Mouse (Mus musculus) CH12.LX (cell line): ENCODE data around the gene Tpst2. TPM values are rescaled to one million over a fixed set of nuclear protein-coding genes. Genes with fewer than 3 reads are reported as not detected.

Experiments used
- DNase-seq: peaks from one replicate; pipeline ENCODE4 v3.0.0-alpha.2; 2013; ENCODE audit errors: extremely low read depth
- H3K27ac ChIP-seq: 2 replicates; pipeline ENCODE4 v1.5.1; 2012; ENCODE audit warnings: low read depth, mild to moderate bottlenecking, control low read depth, moderate library complexity; ENCODE audit not compliant: insufficient read depth
- H3K27me3 ChIP-seq: replicated peaks from 2 replicates; pipeline ENCODE3; 2012; ENCODE audit warnings: inconsistent platforms
- H3K36me3 ChIP-seq, 2 experiments: replicated peaks in 1 of 2; 2 replicates each; pipeline versions ENCODE3 to v1.6.1; 2012; ENCODE audit warnings: inconsistent platforms in 1 of 2, low read length in 1 of 2, mild to moderate bottlenecking in 1 of 2, mixed read lengths in 1 of 2, moderate library complexity in 1 of 2; ENCODE audit not compliant: control insufficient read depth in 1 of 2, insufficient read depth in 1 of 2
- H3K4me1 ChIP-seq, 2 experiments: 2 replicates each; pipeline ENCODE4 v1.6.1; 2012; ENCODE audit warnings: inconsistent platforms in 1 of 2, moderate library complexity in 1 of 2; ENCODE audit not compliant: insufficient read depth in 2 of 2, control insufficient read depth in 1 of 2
- H3K4me2 ChIP-seq: 2 replicates; pipeline ENCODE4 v1.6.1; 2012; ENCODE audit warnings: low read depth, mild to moderate bottlenecking, control low read depth; ENCODE audit not compliant: poor library complexity, insufficient read depth, severe bottlenecking
- H3K4me3 ChIP-seq, 3 experiments: fragments of 150-350 bp in 1 of 3; sonication (generic) in 1 of 3; replicated peaks in 1 of 3; 2 replicates each; pipeline versions ENCODE3 to v1.5.1; 2011 to 2012; ENCODE audit warnings: low read depth in 2 of 3, low read length in 2 of 3, mild to moderate bottlenecking in 2 of 3, moderate library complexity in 2 of 3, control low read depth in 1 of 3, improper control_type of control experiment in 1 of 3, inconsistent platforms in 1 of 3, mixed read lengths in 1 of 3; ENCODE audit not compliant: poor library complexity in 1 of 3
- H3K79me2 ChIP-seq: replicated peaks from 2 replicates; pipeline ENCODE4 v1.6.1; 2012; ENCODE audit warnings: mild to moderate bottlenecking, moderate library complexity; ENCODE audit not compliant: control insufficient read depth, poor library complexity, insufficient read depth, severe bottlenecking; ENCODE audit errors: extremely low read depth
- H3K9ac ChIP-seq: 2 replicates; pipeline ENCODE4 v1.6.1; 2012; ENCODE audit warnings: low read depth, mild to moderate bottlenecking, control low read depth, moderate library complexity; ENCODE audit not compliant: insufficient read depth
- H3K9me3 ChIP-seq: replicated peaks from 2 replicates; pipeline ENCODE3; 2012; ENCODE audit warnings: low read length, inconsistent platforms, mixed read lengths
- CHD1 ChIP-seq: IDR thresholded peaks from 2 replicates; pipeline ENCODE4 v1.6.1; 2012; ENCODE audit warnings: low read depth, low read length, improper control_type of control experiment, inconsistent platforms
- CHD2 ChIP-seq: IDR thresholded peaks from 2 replicates; pipeline ENCODE4 v1.6.1; 2011; ENCODE audit warnings: low read length, improper control_type of control experiment
- CTCF ChIP-seq, 2 experiments: IDR thresholded peaks in 1 of 2; conservative IDR thresholded peaks in 1 of 2; 2 replicates each; pipeline ENCODE4 v1.5.1; 2011 to 2012; ENCODE audit warnings: low read depth in 2 of 2, low read length in 2 of 2, improper control_type of control experiment in 1 of 2, inconsistent platforms in 1 of 2, mild to moderate bottlenecking in 1 of 2, moderate library complexity in 1 of 2
- E2F4 ChIP-seq: IDR thresholded peaks from 2 replicates; pipeline ENCODE4 v1.6.1; 2011; ENCODE audit warnings: low read depth, low read length, improper control_type of control experiment; ENCODE audit not compliant: insufficient replicate concordance
- EP300 ChIP-seq: IDR thresholded peaks from 2 replicates; pipeline ENCODE4 v1.6.1; 2011; ENCODE audit warnings: low read length, improper control_type of control experiment
- ETS1 ChIP-seq: conservative IDR thresholded peaks from 2 replicates; pipeline ENCODE4 v1.6.1; 2012; ENCODE audit warnings: low read depth, mild to moderate bottlenecking, inconsistent platforms, low read length, improper control_type of control experiment, moderate library complexity
- GABPA ChIP-seq: IDR thresholded peaks from 2 replicates; pipeline ENCODE4 v1.6.1; 2012; ENCODE audit warnings: low read depth, low read length, improper control_type of control experiment, inconsistent platforms; ENCODE audit not compliant: insufficient replicate concordance
- IRF4 ChIP-seq: IDR thresholded peaks from 2 replicates; pipeline ENCODE4 v1.6.1; 2014; ENCODE audit warnings: low read depth, mild to moderate bottlenecking, inconsistent platforms, low read length, improper control_type of control experiment
- JUN ChIP-seq: IDR thresholded peaks from 2 replicates; pipeline ENCODE4 v1.6.1; 2011; ENCODE audit warnings: low read depth, mild to moderate bottlenecking, low read length, improper control_type of control experiment, moderate library complexity; ENCODE audit not compliant: insufficient read depth
- JUND ChIP-seq: conservative IDR thresholded peaks from 2 replicates; pipeline ENCODE4 v1.6.1; 2011; ENCODE audit warnings: low read depth, low read length, improper control_type of control experiment
- MAFK ChIP-seq: IDR thresholded peaks from 2 replicates; pipeline ENCODE4 v1.6.1; 2011; ENCODE audit warnings: low read length, improper control_type of control experiment; ENCODE audit not compliant: insufficient replicate concordance
- MAX ChIP-seq: IDR thresholded peaks from 2 replicates; pipeline ENCODE4 v1.6.1; 2011; ENCODE audit warnings: low read length, improper control_type of control experiment
- MAZ ChIP-seq: IDR thresholded peaks from 2 replicates; pipeline ENCODE4 v1.6.1; 2012; ENCODE audit warnings: low read depth, mild to moderate bottlenecking, inconsistent platforms, low read length, improper control_type of control experiment, moderate library complexity
- MXI1 ChIP-seq: IDR thresholded peaks from 2 replicates; pipeline ENCODE4 v1.6.1; 2011; ENCODE audit warnings: mild to moderate bottlenecking, low read depth, low read length, improper control_type of control experiment
- MYC ChIP-seq: IDR thresholded peaks from 2 replicates; pipeline ENCODE4 v1.6.1; 2011; ENCODE audit warnings: low read depth, mild to moderate bottlenecking, improper control_type of control experiment, low read length
- NRF1 ChIP-seq: IDR thresholded peaks from 2 replicates; pipeline ENCODE4 v1.6.1; 2014; ENCODE audit warnings: low read depth, mild to moderate bottlenecking, inconsistent platforms, low read length, improper control_type of control experiment, moderate library complexity
- PAX5 ChIP-seq: IDR thresholded peaks from 2 replicates; pipeline ENCODE4 v1.6.1; 2012; ENCODE audit warnings: low read length, inconsistent platforms, mixed read lengths
- POLR2A ChIP-seq: IDR thresholded peaks from 2 replicates; pipeline ENCODE4 v1.6.1; 2011; ENCODE audit warnings: low read depth, mild to moderate bottlenecking, improper control_type of control experiment, low read length
- POLR2AphosphoS2 ChIP-seq: IDR thresholded peaks from 2 replicates; pipeline ENCODE4 v1.6.1; 2011; ENCODE audit warnings: low read depth, low read length, improper control_type of control experiment
- RAD21 ChIP-seq: IDR thresholded peaks from 2 replicates; pipeline ENCODE4 v1.6.1; 2011; ENCODE audit warnings: low read depth, mild to moderate bottlenecking, low read length, improper control_type of control experiment, moderate library complexity
- RCOR1 ChIP-seq: conservative IDR thresholded peaks from 2 replicates; pipeline ENCODE4 v1.6.1; 2012; ENCODE audit warnings: low read depth, mild to moderate bottlenecking, inconsistent platforms, low read length, improper control_type of control experiment
- SMC3 ChIP-seq: IDR thresholded peaks from 2 replicates; pipeline ENCODE4 v1.6.1; 2011; ENCODE audit warnings: low read depth, low read length, improper control_type of control experiment
- TBP ChIP-seq: conservative IDR thresholded peaks from 2 replicates; pipeline ENCODE4 v1.6.1; 2011; ENCODE audit warnings: low read depth, low read length, improper control_type of control experiment
- USF2 ChIP-seq: conservative IDR thresholded peaks from 2 replicates; pipeline ENCODE4 v1.6.1; 2011; ENCODE audit warnings: low read depth, low read length, improper control_type of control experiment
- ZC3H11A ChIP-seq: IDR thresholded peaks from 2 replicates; pipeline ENCODE4 v1.6.1; 2012; ENCODE audit warnings: low read depth, mild to moderate bottlenecking, inconsistent platforms, low read length, improper control_type of control experiment
- ZKSCAN1 ChIP-seq: IDR thresholded peaks from 2 replicates; pipeline ENCODE4 v1.6.1; 2012; ENCODE audit warnings: low read depth, inconsistent platforms, low read length, improper control_type of control experiment, borderline replicate concordance
- ZNF384 ChIP-seq: IDR thresholded peaks from 2 replicates; pipeline ENCODE4 v1.6.1; 2012; ENCODE audit warnings: low read depth, low read length, improper control_type of control experiment, inconsistent platforms
- dilution Hi-C: fragments of 300-500 bp; cut with MboI; formaldehyde crosslinking; loops from 2 replicates; pipeline ENCODE4 v1.14.3; 2020; ENCODE audit warnings: low sequenced_read_pairs; ENCODE audit not compliant: extremely low pct_unique_long_range_greater_than_20kb, extremely low pct_ligation_motif_present
- in situ Hi-C: fragments of 300-500 bp; cut with MboI; formaldehyde crosslinking; loops from 3 replicates; pipeline ENCODE4 v1.14.3; 2019; ENCODE audit warnings: low sequenced_read_pairs, low pct_ligation_motif_present, low pct_unique_long_range_greater_than_20kb, mixed read lengths
- polyA plus RNA-seq: library from polyadenylated mRNA; unstranded; fragments of >175 nt; gene quantifications from 2 replicates; pipeline ENCODE4 v1.2.1, GENCODE M21; 2012; ENCODE audit warnings: low read depth; ENCODE audit not compliant: insufficient read length
- total RNA-seq, 2 experiments: library from RNA; depleted of rRNA; stranded (reverse); fragments of 300-350 nt in 1 of 2; fragments of >200 nt in 1 of 2; gene quantifications; 2 replicates each; pipeline ENCODE4 v1.2.3; 2012 to 2014

Tpst2 gene
- total and polyA plus RNA-seq, 3 experiments, result 12.6 to 20.7 (median 15.6) TPM

GRCm38 (mm10) chr5:112252400-112252799 is 24.1 kb upstream of the Tpst2 start, which contains the start of gene Cryba4:
Cryba4 (minus strand) TSS chr5:112252518.
- no peak within 1 kb of the TSS for H3K9ac ChIP-seq
- no peak within 1 kb of the TSS for H3K4me3 ChIP-seq
- H3K9me3 ChIP-seq, result no peaks in the 10 kb centered on the region
- no peaks in the 10 kb centered on the region for H3K79me2 ChIP-seq
- in situ Hi-C loops, result no loop called here
- no peak for DNase-seq
- TF ChIP-seq RCOR1 (no peak), CHD2 (no peak), JUND (no peak), PAX5 (no peak), USF2 (no peak), TBP (no peak), RAD21 (no peak), MYC (no peak), MAFK (no peak), POLR2AphosphoS2 (no peak), EP300 (no peak), CHD1 (no peak), POLR2A (no peak), GABPA (no peak), ZNF384 (no peak), ETS1 (no peak), IRF4 (no peak), ZKSCAN1 (no peak), MAX (no peak), MAZ (no peak)
- no peak within 1 kb of the TSS for H3K4me2 ChIP-seq
- peaks cover 0 to 6% of the 10 kb centered on the region in 2 experiments; a peak in 2 of 4 replicates for H3K4me1 ChIP-seq
- H3K27ac ChIP-seq, result no peak within 1 kb of the TSS
- H3K36me3 ChIP-seq, result no peaks in the 10 kb centered on the region
- dilution Hi-C loops, result no loop called here
- peaks cover 70% of the 10 kb centered on the region for H3K27me3 ChIP-seq

GRCm38 (mm10) chr5:112253169-112253568 is 23.3 kb upstream of the Tpst2 start:
- dilution Hi-C loops (no loop called here), in situ Hi-C loops (no loop called here)
- H3K36me3 ChIP-seq, result no peaks in the 10 kb centered on the region
- no peak overlapping the region for H3K4me3 ChIP-seq
- no peak overlapping the region for H3K4me2 ChIP-seq
- H3K27ac ChIP-seq, result no peak overlapping the region
- H3K79me2 ChIP-seq, result no peaks in the 10 kb centered on the region
- peaks cover 70% of the 10 kb centered on the region for H3K27me3 ChIP-seq
- H3K4me1 ChIP-seq, result peaks cover 0 to 6% of the 10 kb centered on the region in 2 experiments; a peak in 2 of 4 replicates
- TF ChIP-seq CTCF (conservative IDR thresholded peaks at IDR 0.05 in 1 of 2, IDR thresholded peaks at IDR 0.05 in 1 of 2; ENCODE audit: low read depth in 2 of 2, low read length in 2 of 2), result no peak
- no peak for TF ChIP-seq POLR2AphosphoS2
- TF ChIP-seq ZNF384, result no peak
- no peak for TF ChIP-seq NRF1
- no peak for TF ChIP-seq RAD21
- TF ChIP-seq JUN, result no peak
- no peak for TF ChIP-seq E2F4
- no peak for TF ChIP-seq CHD1
- no peak for TF ChIP-seq ETS1
- no peak for TF ChIP-seq CHD2
- no peak for TF ChIP-seq SMC3
- TF ChIP-seq JUND, result no peak
- TF ChIP-seq MAFK, result no peak
- no peak for TF ChIP-seq GABPA
- no peak for TF ChIP-seq PAX5
- TF ChIP-seq MXI1, result no peak
- TF ChIP-seq IRF4, result no peak
- no peak for TF ChIP-seq ZC3H11A
- H3K9ac ChIP-seq, result no peak overlapping the region
- no peak for DNase-seq
- no peaks in the 10 kb centered on the region for H3K9me3 ChIP-seq
